Mouse (Mus musculus) limb, embryonic 15.5 days (tissue): ENCODE results near the gene Atg4b. TPM values are rescaled to one million over a fixed set of nuclear protein-coding genes. Genes with fewer than 3 reads are reported as not detected.

Source experiments
- polyA plus RNA-seq: library from polyadenylated mRNA; unstranded; fragments of >200 nt; fragmentation: Nextera tagmentation; extraction: Ambion mirVana; gene quantifications from 2 replicates; pipeline ENCODE4 v1.2.1, GENCODE M21; 2015

Atg4b gene
- polyA plus RNA-seq, 1 experiment from 2014 or later: 74.5 TPM

Other genes starting within 250 kb of the Atg4b start
- gene Farp2, start 239.4 kb upstream of the Atg4b start, polyA plus RNA-seq: 7.9 and 8.7 TPM in 2 replicates
- gene Stk25, start 92.8 kb upstream of the Atg4b start, polyA plus RNA-seq: 176 and 200 TPM in 2 replicates
- 40.5 and 48.4 TPM in 2 replicates for gene Bok, start 65.8 kb upstream of the Atg4b start, polyA plus RNA-seq
- gene Thap4, start 3.4 kb downstream of the Atg4b start, polyA plus RNA-seq: 51.4 and 55.1 TPM in 2 replicates
- gene Dtymk, start 50.4 kb downstream of the Atg4b start, polyA plus RNA-seq: 200 and 206 TPM in 2 replicates
- 12.7 and 13.4 TPM in 2 replicates for gene Ing5, start 52.5 kb downstream of the Atg4b start, polyA plus RNA-seq
- 15.8 and 16.9 TPM in 2 replicates for gene D2hgdh, start 73.4 kb downstream of the Atg4b start, polyA plus RNA-seq
- gene Gal3st2, start 109.8 kb downstream of the Atg4b start, polyA plus RNA-seq: 0.20 TPM in 1 of 2 replicates, not detected in the other
- gene Gal3st2b, start 166.8 kb downstream of the Atg4b start, polyA plus RNA-seq: 0.12 TPM in 1 of 2 replicates, not detected in the other
- gene Gal3st2c, start 239.0 kb downstream of the Atg4b start, polyA plus RNA-seq: not detected in 2 replicates